Mouse (Mus musculus): ENCODE measurements around the gene Dnm3.

GRCm38 (mm10) chr1:161990684-161991578 lies 486.9 kb downstream of the Dnm3 start:
- TF ChIP-seq CTCF (IDR thresholded peaks at IDR 0.05; ENCODE audit: extremely low read depth, insufficient read depth, insufficient read length, insufficient replicate concordance) (no peak), POLR2A (IDR thresholded peaks at IDR 0.05; ENCODE audit: low read depth, low read length) (no peak)
